Mouse (Mus musculus): ENCODE data around the gene Slc30a10. TPM values are rescaled to one million over a fixed set of nuclear protein-coding genes. Genes with fewer than 3 reads are reported as not detected.

Gene Slc30a10
- total RNA-seq, 2 experiments from 2014 or later, result 0.10 to 0.41 TPM

- no peak for DNase-seq (ENCODE audit: low spot score in 2 of 2)
These were observed 5.4 kb downstream of the Slc30a10 start for GRCm38 (mm10) chr1:185460096-185460495.

DNA sequence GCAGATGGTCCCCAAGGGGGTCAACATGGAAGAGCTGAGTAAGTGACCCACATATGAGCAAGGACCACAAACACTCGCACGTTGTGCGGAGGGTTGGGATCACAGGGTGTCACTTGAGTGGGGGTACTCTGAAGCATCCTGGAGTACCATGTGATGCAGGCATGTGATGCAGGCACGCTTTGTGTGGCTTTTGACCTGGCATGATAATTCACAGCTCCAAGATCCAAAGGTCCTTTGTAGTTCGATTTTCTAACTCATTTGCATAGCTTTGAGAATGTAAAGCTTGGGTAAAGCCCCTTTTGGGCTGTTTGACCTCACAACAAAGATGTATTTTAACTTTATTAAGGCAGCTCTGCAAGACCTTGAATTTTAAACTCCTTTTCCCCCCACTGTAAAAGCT, 8.2 kb downstream of the Slc30a10 start:
- DNase-seq (ENCODE audit: low spot score in 2 of 2), result no peak

DNA sequence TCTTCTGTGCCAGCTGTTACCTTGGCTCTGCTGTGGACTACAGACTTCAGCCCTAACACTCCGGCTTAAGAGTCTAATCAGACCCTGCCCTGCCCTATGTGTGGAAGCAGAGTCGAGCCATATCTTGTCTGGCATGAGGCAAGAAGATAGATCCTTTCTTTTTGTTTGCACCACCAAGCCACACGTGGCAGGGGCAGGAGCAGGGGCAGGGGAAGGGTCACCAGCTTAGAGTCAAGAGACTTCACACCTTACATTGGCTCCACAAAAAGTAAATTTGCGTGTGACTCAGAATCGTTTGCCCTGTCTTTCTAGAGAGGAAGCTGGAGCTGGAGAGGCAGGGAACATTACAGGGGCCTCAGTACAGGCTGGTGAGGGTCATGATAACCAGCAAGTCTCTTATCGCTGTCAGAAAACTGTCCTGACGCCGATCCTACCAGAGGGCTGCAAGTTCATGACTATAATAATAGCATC, 14.9 kb downstream of the Slc30a10 start:
- no peak for DNase-seq (ENCODE audit: low spot score in 2 of 2)

DNA sequence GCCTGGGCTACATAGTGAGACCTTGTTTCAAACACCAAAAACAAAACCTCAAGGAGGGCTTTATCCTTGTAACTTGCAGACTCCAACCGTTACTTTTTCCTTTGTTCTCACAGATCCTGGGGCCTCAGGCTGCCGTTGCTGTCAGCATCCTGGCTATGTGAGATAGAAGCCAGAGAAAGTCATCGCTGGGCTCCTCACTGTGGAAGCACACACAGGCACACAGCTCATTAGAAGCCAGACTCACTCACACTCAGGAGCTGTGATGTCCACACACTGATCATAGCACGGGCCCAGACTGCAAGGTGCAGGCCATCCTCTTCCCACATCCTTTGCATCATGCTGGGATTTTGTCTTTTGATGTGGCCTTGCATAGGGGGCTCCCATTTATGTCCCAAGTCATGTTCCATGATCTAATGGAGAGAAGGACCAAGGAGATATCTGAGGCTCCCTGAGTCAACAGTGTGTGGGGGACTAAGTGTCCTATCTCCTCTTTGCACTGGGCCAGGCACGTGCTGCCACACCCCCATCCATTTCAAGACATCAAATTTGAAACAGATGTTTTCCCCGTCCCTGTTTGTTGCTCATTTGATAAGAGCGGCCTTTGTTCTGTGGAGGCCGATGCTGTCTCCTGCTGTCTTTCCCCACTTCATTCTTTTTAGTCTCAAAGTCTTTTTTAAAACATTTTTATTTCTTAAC, 17.5 kb downstream of the Slc30a10 start:
- no peak for DNase-seq (ENCODE audit: low spot score in 2 of 2)

DNA sequence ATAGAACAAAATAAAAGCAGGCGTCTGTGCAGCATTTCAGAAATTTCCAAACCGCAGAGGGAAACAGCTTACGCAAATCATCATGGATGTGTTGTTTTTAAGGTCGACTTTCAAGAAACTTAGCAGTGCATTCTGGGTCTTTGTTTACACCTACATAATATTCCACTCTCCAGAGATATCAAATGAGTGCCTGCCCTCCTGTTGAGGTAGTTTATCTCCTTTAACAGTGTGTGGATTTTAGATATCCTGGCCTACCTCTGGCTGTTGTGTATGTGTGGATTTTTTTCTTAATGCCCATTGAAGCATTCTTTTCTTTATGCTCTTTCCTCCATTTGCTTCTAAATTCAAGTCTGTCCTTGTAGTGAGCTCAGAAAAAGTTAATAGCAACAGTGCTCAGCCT, 18.1 kb downstream of the Slc30a10 start:
- no peak for DNase-seq (ENCODE audit: low spot score in 2 of 2)

- no peak for DNase-seq (ENCODE audit: low spot score in 2 of 2)
These were observed 18.8 kb downstream of the Slc30a10 start for GRCm38 (mm10) chr1:185473437-185473836.

DNA sequence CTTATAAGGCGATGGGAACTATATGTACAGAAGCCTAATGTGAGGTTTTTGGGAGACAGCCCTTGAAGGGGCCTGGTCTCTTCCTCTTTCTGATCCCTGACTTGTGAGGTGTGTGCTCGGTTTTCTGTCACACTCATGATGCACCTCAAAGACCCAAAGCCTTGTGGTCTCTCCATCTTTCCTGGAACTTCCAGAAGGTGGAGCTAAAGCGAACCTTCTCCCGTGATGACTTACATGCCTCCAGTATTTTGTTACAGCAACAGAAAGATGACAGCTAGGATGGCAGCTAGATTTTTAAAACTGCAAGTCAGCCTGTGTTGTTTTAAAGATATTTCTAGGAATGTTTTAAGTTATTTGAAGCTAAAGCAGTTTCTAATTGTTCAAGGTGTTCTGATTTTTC, 25.2 kb downstream of the Slc30a10 start:
- no peak for DNase-seq (ENCODE audit: low spot score in 2 of 2)

GRCm38 (mm10) chr1:185482001-185482761, 27.5 kb downstream of the Slc30a10 start:
- peak in 1 of 2 experiments; percentile 23 for DNase-seq (ENCODE audit: low spot score in 2 of 2)

- DNase-seq (ENCODE audit: low spot score in 2 of 2), result no peak
These were observed 28.1 kb downstream of the Slc30a10 start for GRCm38 (mm10) chr1:185482762-185483161.

DNA sequence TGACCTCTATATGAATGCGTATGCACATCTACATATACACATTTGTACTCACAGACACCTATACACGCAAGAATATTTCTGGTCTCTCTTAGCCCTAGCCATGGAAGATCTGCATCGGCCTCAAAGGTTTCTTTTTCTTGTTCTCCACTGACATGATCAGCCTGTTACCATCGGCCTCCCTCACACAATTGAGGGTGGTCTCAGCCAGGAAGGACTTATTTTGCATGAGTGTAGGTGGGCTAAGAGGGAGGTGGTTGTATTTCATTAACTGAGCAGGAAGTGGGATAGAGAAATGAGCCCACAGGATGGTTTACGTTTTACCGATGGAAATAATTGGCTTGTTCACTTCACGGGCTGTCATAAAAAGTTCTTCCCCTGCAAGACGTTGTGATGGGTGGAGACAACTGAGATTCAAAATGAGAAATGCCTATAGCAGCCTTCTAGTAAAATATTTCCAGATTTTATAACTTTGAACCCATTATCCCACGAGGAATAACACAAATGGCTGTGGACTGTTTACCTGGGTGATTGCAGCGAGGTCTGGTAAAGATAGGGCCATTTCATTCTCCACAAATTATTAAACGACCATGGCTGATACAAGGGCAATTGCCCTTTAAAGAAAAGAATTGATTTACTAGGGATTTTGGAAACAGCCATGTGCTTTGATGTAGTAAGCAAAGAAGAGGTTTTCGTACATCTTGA, 28.9 kb downstream of the Slc30a10 start:
- DNase-seq (ENCODE audit: low spot score in 2 of 2), result no peak

- DNase-seq (ENCODE audit: low spot score in 2 of 2), result no peak
These were observed 29.6 kb downstream of the Slc30a10 start for GRCm38 (mm10) chr1:185484281-185484680.

- no peak for DNase-seq (ENCODE audit: low spot score in 2 of 2)
These were observed 35.2 kb downstream of the Slc30a10 start for GRCm38 (mm10) chr1:185489893-185490292.

DNA sequence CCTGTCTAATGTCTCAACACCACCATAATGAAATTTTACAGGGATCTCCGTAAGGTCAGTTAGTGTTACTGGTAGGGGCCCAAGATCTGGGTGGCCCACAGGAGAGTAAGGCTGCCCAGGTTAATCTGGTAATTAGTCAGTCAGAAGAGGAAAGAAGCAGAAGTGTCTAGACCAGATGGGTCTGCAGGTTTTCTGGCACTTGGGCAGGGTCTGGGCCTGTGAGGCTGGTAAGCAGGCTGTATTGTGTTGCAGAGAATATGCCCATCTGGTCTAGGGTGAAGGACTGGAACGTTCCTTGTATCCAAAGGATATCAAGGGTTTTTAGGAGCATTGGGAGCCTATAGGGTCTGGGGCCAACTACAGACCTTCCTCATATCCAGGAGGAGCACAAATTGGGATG, 36.0 kb downstream of the Slc30a10 start:
- DNase-seq (ENCODE audit: low spot score in 2 of 2), result no peak

DNA sequence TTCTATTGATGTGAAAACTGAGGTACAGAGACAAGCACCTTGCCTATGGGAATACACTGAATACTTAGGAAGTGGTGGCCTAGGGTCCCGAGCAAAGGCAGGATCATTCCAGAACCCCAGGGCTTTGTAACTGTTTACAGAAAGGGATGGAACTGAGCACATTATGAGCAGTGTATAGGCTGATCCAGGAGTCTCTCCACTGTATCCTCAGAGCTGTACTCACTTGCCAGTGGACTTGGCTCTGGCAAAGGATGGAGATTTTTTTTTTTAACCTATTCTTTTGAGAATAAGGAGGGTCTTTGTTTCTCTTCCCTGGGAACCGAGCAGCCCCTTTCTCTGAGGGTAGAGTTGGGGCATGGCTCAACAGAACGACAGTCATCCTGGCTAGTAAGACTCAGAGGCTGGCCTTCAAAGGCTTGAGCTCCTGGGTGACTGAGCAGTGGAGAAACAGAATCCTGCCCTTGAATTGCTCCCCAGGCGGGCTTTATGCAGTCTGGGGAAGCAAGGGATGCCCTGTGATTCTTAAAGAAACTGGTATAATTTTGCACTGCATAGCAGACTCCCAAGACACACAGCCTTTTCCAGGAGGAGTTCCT, 38.9 kb downstream of the Slc30a10 start:
- no peak for DNase-seq (ENCODE audit: low spot score in 2 of 2)

DNA sequence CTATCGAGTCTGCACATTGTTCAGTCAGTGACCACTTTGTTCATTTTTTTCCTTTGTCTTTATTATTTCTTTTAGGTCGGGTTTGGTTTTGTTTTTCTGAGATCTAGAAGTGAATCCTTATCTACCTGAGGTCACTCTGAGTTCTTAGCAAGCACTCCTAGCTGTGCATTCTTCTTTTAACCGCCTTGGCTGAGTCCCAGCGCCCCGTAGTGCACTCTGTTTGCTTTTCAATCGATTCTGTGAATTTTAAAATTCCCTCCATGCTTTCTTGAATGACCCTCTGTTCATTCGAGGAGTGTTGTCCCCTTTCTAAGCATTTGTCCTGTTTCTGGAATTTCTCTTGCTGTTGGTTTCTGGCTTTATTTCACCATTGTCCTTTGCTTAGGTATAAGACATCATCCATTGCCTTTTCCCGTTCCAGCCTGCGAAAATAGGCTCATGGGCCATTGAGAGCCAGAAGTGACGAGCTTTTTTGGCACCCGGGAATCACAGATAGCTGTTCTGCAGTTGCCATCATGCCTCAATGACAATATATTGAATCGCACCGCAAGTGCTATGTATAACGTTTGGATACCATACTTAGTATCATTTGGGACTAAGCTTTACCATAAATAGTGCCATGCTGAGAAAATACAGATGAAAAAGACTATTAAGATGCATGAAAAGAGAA, 42.3 kb downstream of the Slc30a10 start:
- DNase-seq (ENCODE audit: low spot score in 2 of 2), result no peak

- no peak for DNase-seq (ENCODE audit: low spot score in 2 of 2)
These were observed 46.0 kb downstream of the Slc30a10 start for GRCm38 (mm10) chr1:185500602-185501001.

DNA sequence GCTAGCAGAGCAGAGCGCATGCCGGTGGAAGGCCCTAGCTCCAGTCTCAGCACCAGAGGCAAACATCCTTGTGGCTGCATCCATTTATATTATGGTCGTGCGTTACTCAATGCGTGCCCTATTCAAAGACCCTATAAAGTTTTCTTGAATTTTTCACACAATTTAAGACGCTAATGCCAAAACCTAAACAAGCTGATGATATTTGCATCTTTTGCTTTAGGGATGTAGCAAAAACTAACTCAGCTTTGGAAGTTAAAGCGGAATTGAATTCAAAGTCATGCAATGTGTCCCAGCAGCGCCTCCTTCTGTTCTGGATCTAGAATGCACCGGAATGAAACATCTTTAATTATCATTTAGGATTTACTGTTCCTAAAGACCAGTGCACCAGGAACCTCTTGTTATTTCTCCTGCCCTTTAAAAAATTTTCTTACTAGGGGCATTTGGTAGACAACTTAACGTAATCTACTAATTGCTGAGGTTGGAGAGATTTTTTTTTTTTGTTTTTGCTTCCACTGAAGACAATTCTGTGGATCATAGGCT, 47.2 kb downstream of the Slc30a10 start:
- peak in 1 of 2 experiments; percentile 32 for DNase-seq (ENCODE audit: low spot score in 2 of 2)

DNA sequence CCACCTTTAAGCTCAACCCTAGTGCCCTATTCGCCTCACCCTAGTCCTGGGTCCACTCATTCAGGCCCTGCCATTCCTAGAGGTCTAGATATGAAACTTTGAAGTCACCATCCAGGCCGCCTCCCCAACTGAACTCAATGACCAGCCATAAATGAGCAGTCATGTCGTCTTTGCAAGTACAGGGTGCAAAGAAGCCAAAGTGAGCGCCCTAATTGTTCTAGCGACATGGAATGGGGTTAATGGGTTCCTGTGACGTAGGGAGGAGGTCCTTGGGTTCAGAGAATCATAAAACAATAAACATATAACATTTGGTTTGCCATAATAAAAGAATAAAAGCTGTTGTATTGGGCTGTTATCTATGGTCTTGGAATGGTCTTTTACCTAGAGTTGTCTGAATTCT, 47.9 kb downstream of the Slc30a10 start:
- DNase-seq (ENCODE audit: low spot score in 2 of 2), result no peak

- no peak for DNase-seq (ENCODE audit: low spot score in 2 of 2)
These were observed 54.4 kb downstream of the Slc30a10 start for GRCm38 (mm10) chr1:185509042-185509441.

- no peak for DNase-seq (ENCODE audit: low spot score in 2 of 2)
These were observed 56.7 kb downstream of the Slc30a10 start for GRCm38 (mm10) chr1:185511306-185511705.

- DNase-seq (ENCODE audit: low spot score in 2 of 2), result no peak
These were observed 60.9 kb downstream of the Slc30a10 start for GRCm38 (mm10) chr1:185515526-185515979.

Data from gastrocnemius, postnatal 4 days (tissue).